Mouse (Mus musculus): ENCODE measurements around the gene Mfsd6l. TPM values are rescaled to one million over a fixed set of nuclear protein-coding genes. Genes with fewer than 3 reads are reported as not detected.

Gene Mfsd6l
- polyA plus RNA-seq, 1 experiment: 2.3 TPM

GRCm38 (mm10) chr11:68601486-68601991 is 45.6 kb downstream of the Mfsd6l start:
- Histone ChIP-seq H3K27me3 (replicated peaks; ENCODE audit: control insufficient read depth, insufficient read depth, low read length) (no peaks in the 10 kb centered on the region), H3K27ac (ENCODE audit: insufficient read depth, low read depth, low read length) (no peak overlapping the region), H3K4me3 (ENCODE audit: insufficient read depth, low read depth, low read length) (no peak overlapping the region), H3K36me3 (ENCODE audit: control insufficient read depth, insufficient read depth, low read length) (no peaks in the 10 kb centered on the region), H3K4me1 (ENCODE audit: control insufficient read depth, insufficient read depth, low read length) (peaks cover 11% of the 10 kb centered on the region; the same call in 1 of the 2 replicates)
- TF ChIP-seq POLR2A (IDR thresholded peaks at IDR 0.05; ENCODE audit: low read depth, low read length): no peak
- TF ChIP-seq CTCF (conservative IDR thresholded peaks at IDR 0.05; ENCODE audit: insufficient read depth, insufficient read length, low read depth, low read length): no peak
- 56% methylated on average over 9 of the region's 9 CpGs for WGBS
- no peak for DNase-seq

GRCm38 (mm10) chr11:68602200-68602931 is 46.4 kb downstream of the Mfsd6l start:
- DNase-seq: no peak
- Histone ChIP-seq H3K27ac (ENCODE audit: insufficient read depth, low read depth, low read length) (no peak overlapping the region), H3K4me1 (ENCODE audit: control insufficient read depth, insufficient read depth, low read length) (peaks cover 11% of the 10 kb centered on the region; the same call in 1 of the 2 replicates), H3K27me3 (replicated peaks; ENCODE audit: control insufficient read depth, insufficient read depth, low read length) (no peaks in the 10 kb centered on the region), H3K36me3 (ENCODE audit: control insufficient read depth, insufficient read depth, low read length) (no peaks in the 10 kb centered on the region), H3K4me3 (ENCODE audit: insufficient read depth, low read depth, low read length) (no peak overlapping the region)
- 23% methylated on average over 8 of the region's 8 CpGs for WGBS
- TF ChIP-seq CTCF (conservative IDR thresholded peaks at IDR 0.05; ENCODE audit: insufficient read depth, insufficient read length, low read depth, low read length) (no peak), POLR2A (IDR thresholded peaks at IDR 0.05; ENCODE audit: low read depth, low read length) (no peak)

- Histone ChIP-seq H3K4me3 (ENCODE audit: insufficient read depth, low read depth, low read length) (no peak overlapping the region), H3K27ac (ENCODE audit: insufficient read depth, low read depth, low read length) (no peak overlapping the region), H3K4me1 (ENCODE audit: control insufficient read depth, insufficient read depth, low read length) (0 out of 2 replicates have a peak, but pooled peaks cover 5% of the 10 kb centered on the region), H3K36me3 (ENCODE audit: control insufficient read depth, insufficient read depth, low read length) (no peaks in the 10 kb centered on the region), H3K27me3 (replicated peaks; ENCODE audit: control insufficient read depth, insufficient read depth, low read length) (no peaks in the 10 kb centered on the region)
- DNase-seq: no peak
- TF ChIP-seq POLR2A (IDR thresholded peaks at IDR 0.05; ENCODE audit: low read depth, low read length): no peak
- TF ChIP-seq CTCF (conservative IDR thresholded peaks at IDR 0.05; ENCODE audit: insufficient read depth, insufficient read length, low read depth, low read length): no peak
- WGBS: 90% methylated on average over 2 of the region's 2 CpGs
These were observed 51.1 kb downstream of the Mfsd6l start for GRCm38 (mm10) chr11:68607046-68607445.

Other genes with a start within 250 kb of the Mfsd6l start
- gene Ntn1, start 155.4 kb upstream of the Mfsd6l start, polyA plus RNA-seq (2012; rRNA removed): 24.4 and 33.1 TPM in 2 replicates
- gene Pik3r5, start 124.1 kb upstream of the Mfsd6l start, polyA plus RNA-seq (2012; rRNA removed): 0.83 and 2.2 TPM in 2 replicates
- gene Pik3r6, start 53.2 kb upstream of the Mfsd6l start, polyA plus RNA-seq (2012; rRNA removed): 3.8 and 4.3 TPM in 2 replicates
- gene Ccdc42, start 30.8 kb downstream of the Mfsd6l start, polyA plus RNA-seq (2012; rRNA removed): 0.33 TPM in 1 of 2 replicates, not detected in the other
- 32.4 and 33.7 TPM in 2 replicates for gene Myh10, start 135.4 kb downstream of the Mfsd6l start, polyA plus RNA-seq (2012; rRNA removed)